ENCODE assay signal across 17 mouse cellular contexts in the genomic region with DNA sequence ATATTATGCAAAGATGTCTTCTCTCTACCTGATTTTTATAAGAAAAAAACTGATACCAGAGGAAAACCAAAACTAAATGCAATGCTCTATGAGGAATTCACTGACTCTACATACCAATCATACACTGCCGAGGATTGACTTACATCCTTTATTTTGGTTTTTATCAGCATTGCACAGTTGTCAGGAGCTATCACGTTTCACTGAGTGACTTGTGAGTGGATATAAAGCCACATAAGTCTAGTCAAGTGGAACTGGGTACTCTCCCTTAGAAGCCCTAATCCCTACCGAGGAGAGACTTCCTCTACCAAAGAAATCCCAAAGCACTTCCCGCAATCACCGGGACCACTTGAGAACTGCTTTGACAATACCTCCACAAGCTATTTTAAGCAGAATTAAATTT.
"Had no signal": no experiment of that assay in that cellular context is flagged by ENCODE, and none has a peak within 500 bp of the region (broad histone marks: within the 10 kb centered on the region; RNA-seq: fewer than 3 reads in every experiment).

No protein-coding gene starts in this region.

- H3K4me1 ChIP-seq: lung, embryonic 15.5 days; midbrain, embryonic 13.5 days; neural tube, embryonic 12.5 days; stomach, embryonic 15.5 days had no signal

- H3K9me3 ChIP-seq: lung, embryonic 15.5 days; megakaryocyte, embryonic 14.5 days; midbrain, embryonic 13.5 days; neural tube, embryonic 12.5 days; stomach, embryonic 15.5 days had no signal

- H3K27ac ChIP-seq: lung, embryonic 15.5 days; macrophage; midbrain, embryonic 13.5 days; neural tube, embryonic 12.5 days; stomach, embryonic 15.5 days; stomach, postnatal 0 days had no signal

- DNase-seq: liver, postnatal 0 days; lung, adult 2 months; lung, postnatal 14 days; lung, postnatal 36 days; right cerebral cortex, postnatal 14 days; thymus, adult 2 months; thymus, postnatal 36 days had no signal

- ATAC-seq: liver, postnatal 0 days; lung, postnatal 0 days; midbrain, embryonic 13.5 days; midbrain, embryonic 16.5 days had no signal

- H3K9ac ChIP-seq: liver, postnatal 0 days; lung, embryonic 15.5 days; midbrain, embryonic 13.5 days; neural tube, embryonic 12.5 days; stomach, embryonic 15.5 days had no signal

- H3K4me2 ChIP-seq: lung, embryonic 15.5 days; midbrain, embryonic 11.5 days; midbrain, embryonic 13.5 days; neural tube, embryonic 12.5 days; stomach, embryonic 15.5 days had no signal

- H3K27me3 ChIP-seq: lung, embryonic 15.5 days; megakaryocyte, embryonic 14.5 days; midbrain, embryonic 13.5 days; neural tube, embryonic 12.5 days; stomach, embryonic 15.5 days had no signal

- H3K36me3 ChIP-seq: stomach, embryonic 15.5 days had no signal

- H3K4me3 ChIP-seq: lung, embryonic 15.5 days; megakaryocyte, embryonic 14.5 days; midbrain, embryonic 13.5 days; neural tube, embryonic 12.5 days; stomach, embryonic 15.5 days had no signal
